Mouse (Mus musculus) CH12.LX (cell line): Measurements from ENCODE around the gene Iqsec3. TPM values are rescaled to one million over a fixed set of nuclear protein-coding genes. Genes with fewer than 3 reads are reported as not detected.

ENCODE experiments used
- DNase-seq: peaks from one replicate; pipeline ENCODE4 v3.0.0-alpha.2; 2013; ENCODE audit errors: extremely low read depth
- H3K27ac ChIP-seq: 2 replicates; pipeline ENCODE4 v1.5.1; 2012; ENCODE audit warnings: low read depth, mild to moderate bottlenecking, control low read depth, moderate library complexity; ENCODE audit not compliant: insufficient read depth
- H3K27me3 ChIP-seq: replicated peaks from 2 replicates; pipeline ENCODE3; 2012; ENCODE audit warnings: inconsistent platforms
- H3K36me3 ChIP-seq, 2 experiments: replicated peaks in 1 of 2; 2 replicates each; pipeline versions ENCODE3 to v1.6.1; 2012; ENCODE audit warnings: inconsistent platforms in 1 of 2, low read length in 1 of 2, mild to moderate bottlenecking in 1 of 2, mixed read lengths in 1 of 2, moderate library complexity in 1 of 2; ENCODE audit not compliant: control insufficient read depth in 1 of 2, insufficient read depth in 1 of 2
- H3K4me1 ChIP-seq, 2 experiments: 2 replicates each; pipeline ENCODE4 v1.6.1; 2012; ENCODE audit warnings: inconsistent platforms in 1 of 2, moderate library complexity in 1 of 2; ENCODE audit not compliant: insufficient read depth in 2 of 2, control insufficient read depth in 1 of 2
- H3K4me2 ChIP-seq: 2 replicates; pipeline ENCODE4 v1.6.1; 2012; ENCODE audit warnings: low read depth, mild to moderate bottlenecking, control low read depth; ENCODE audit not compliant: poor library complexity, insufficient read depth, severe bottlenecking
- H3K4me3 ChIP-seq, 3 experiments: fragments of 150-350 bp in 1 of 3; sonication (generic) in 1 of 3; replicated peaks in 1 of 3; 2 replicates each; pipeline versions ENCODE3 to v1.5.1; 2011 to 2012; ENCODE audit warnings: low read depth in 2 of 3, low read length in 2 of 3, mild to moderate bottlenecking in 2 of 3, moderate library complexity in 2 of 3, control low read depth in 1 of 3, improper control_type of control experiment in 1 of 3, inconsistent platforms in 1 of 3, mixed read lengths in 1 of 3; ENCODE audit not compliant: poor library complexity in 1 of 3
- H3K79me2 ChIP-seq: replicated peaks from 2 replicates; pipeline ENCODE4 v1.6.1; 2012; ENCODE audit warnings: mild to moderate bottlenecking, moderate library complexity; ENCODE audit not compliant: control insufficient read depth, poor library complexity, insufficient read depth, severe bottlenecking; ENCODE audit errors: extremely low read depth
- H3K9ac ChIP-seq: 2 replicates; pipeline ENCODE4 v1.6.1; 2012; ENCODE audit warnings: low read depth, mild to moderate bottlenecking, control low read depth, moderate library complexity; ENCODE audit not compliant: insufficient read depth
- H3K9me3 ChIP-seq: replicated peaks from 2 replicates; pipeline ENCODE3; 2012; ENCODE audit warnings: low read length, inconsistent platforms, mixed read lengths
- E2F4 ChIP-seq: IDR thresholded peaks from 2 replicates; pipeline ENCODE4 v1.6.1; 2011; ENCODE audit warnings: low read depth, low read length, improper control_type of control experiment; ENCODE audit not compliant: insufficient replicate concordance
- EP300 ChIP-seq: IDR thresholded peaks from 2 replicates; pipeline ENCODE4 v1.6.1; 2011; ENCODE audit warnings: low read length, improper control_type of control experiment
- ETS1 ChIP-seq: conservative IDR thresholded peaks from 2 replicates; pipeline ENCODE4 v1.6.1; 2012; ENCODE audit warnings: low read depth, mild to moderate bottlenecking, inconsistent platforms, low read length, improper control_type of control experiment, moderate library complexity
- IRF4 ChIP-seq: IDR thresholded peaks from 2 replicates; pipeline ENCODE4 v1.6.1; 2014; ENCODE audit warnings: low read depth, mild to moderate bottlenecking, inconsistent platforms, low read length, improper control_type of control experiment
- JUND ChIP-seq: conservative IDR thresholded peaks from 2 replicates; pipeline ENCODE4 v1.6.1; 2011; ENCODE audit warnings: low read depth, low read length, improper control_type of control experiment
- KAT2A ChIP-seq: IDR thresholded peaks from 2 replicates; pipeline ENCODE4 v1.6.1; 2012; ENCODE audit warnings: low read length, improper control_type of control experiment, inconsistent platforms; ENCODE audit not compliant: insufficient replicate concordance
- MAX ChIP-seq: IDR thresholded peaks from 2 replicates; pipeline ENCODE4 v1.6.1; 2011; ENCODE audit warnings: low read length, improper control_type of control experiment
- MAZ ChIP-seq: IDR thresholded peaks from 2 replicates; pipeline ENCODE4 v1.6.1; 2012; ENCODE audit warnings: low read depth, mild to moderate bottlenecking, inconsistent platforms, low read length, improper control_type of control experiment, moderate library complexity
- MYC ChIP-seq: IDR thresholded peaks from 2 replicates; pipeline ENCODE4 v1.6.1; 2011; ENCODE audit warnings: low read depth, mild to moderate bottlenecking, improper control_type of control experiment, low read length
- NELFE ChIP-seq: IDR thresholded peaks from 2 replicates; pipeline ENCODE4 v1.6.1; 2011; ENCODE audit warnings: low read depth, low read length, improper control_type of control experiment
- NRF1 ChIP-seq: IDR thresholded peaks from 2 replicates; pipeline ENCODE4 v1.6.1; 2014; ENCODE audit warnings: low read depth, mild to moderate bottlenecking, inconsistent platforms, low read length, improper control_type of control experiment, moderate library complexity
- POLR2AphosphoS2 ChIP-seq: IDR thresholded peaks from 2 replicates; pipeline ENCODE4 v1.6.1; 2011; ENCODE audit warnings: low read depth, low read length, improper control_type of control experiment
- RAD21 ChIP-seq: IDR thresholded peaks from 2 replicates; pipeline ENCODE4 v1.6.1; 2011; ENCODE audit warnings: low read depth, mild to moderate bottlenecking, low read length, improper control_type of control experiment, moderate library complexity
- RCOR1 ChIP-seq: conservative IDR thresholded peaks from 2 replicates; pipeline ENCODE4 v1.6.1; 2012; ENCODE audit warnings: low read depth, mild to moderate bottlenecking, inconsistent platforms, low read length, improper control_type of control experiment
- SMC3 ChIP-seq: IDR thresholded peaks from 2 replicates; pipeline ENCODE4 v1.6.1; 2011; ENCODE audit warnings: low read depth, low read length, improper control_type of control experiment
- TBP ChIP-seq: conservative IDR thresholded peaks from 2 replicates; pipeline ENCODE4 v1.6.1; 2011; ENCODE audit warnings: low read depth, low read length, improper control_type of control experiment
- TCF12 ChIP-seq: IDR thresholded peaks from 2 replicates; pipeline ENCODE4 v1.6.1; 2014; ENCODE audit warnings: low read depth, mild to moderate bottlenecking, inconsistent platforms, low read length, improper control_type of control experiment
- ZKSCAN1 ChIP-seq: IDR thresholded peaks from 2 replicates; pipeline ENCODE4 v1.6.1; 2012; ENCODE audit warnings: low read depth, inconsistent platforms, low read length, improper control_type of control experiment, borderline replicate concordance
- dilution Hi-C: fragments of 300-500 bp; cut with MboI; formaldehyde crosslinking; loops from 2 replicates; pipeline ENCODE4 v1.14.3; 2020; ENCODE audit warnings: low sequenced_read_pairs; ENCODE audit not compliant: extremely low pct_unique_long_range_greater_than_20kb, extremely low pct_ligation_motif_present
- in situ Hi-C: fragments of 300-500 bp; cut with MboI; formaldehyde crosslinking; loops from 3 replicates; pipeline ENCODE4 v1.14.3; 2019; ENCODE audit warnings: low sequenced_read_pairs, low pct_ligation_motif_present, low pct_unique_long_range_greater_than_20kb, mixed read lengths
- polyA plus RNA-seq: library from polyadenylated mRNA; unstranded; fragments of >175 nt; gene quantifications from 2 replicates; pipeline ENCODE4 v1.2.1, GENCODE M21; 2012; ENCODE audit warnings: low read depth; ENCODE audit not compliant: insufficient read length
- total RNA-seq, 2 experiments: library from RNA; depleted of rRNA; stranded (reverse); fragments of 300-350 nt in 1 of 2; fragments of >200 nt in 1 of 2; gene quantifications; 2 replicates each; pipeline ENCODE4 v1.2.3; 2012 to 2014

Iqsec3 gene
- total and polyA plus RNA-seq, 3 experiments, result not detected

GRCm38 (mm10) chr6:121329848-121330508 lies 143.5 kb downstream of the Iqsec3 start:
- Histone ChIP-seq H3K79me2 (no peaks in the 10 kb centered on the region), H3K36me3 (no peaks in the 10 kb centered on the region), H3K9me3 (no peaks in the 10 kb centered on the region), H3K4me1 (peaks cover 5 to 7% of the 10 kb centered on the region in 2 experiments; a peak in 2 of 4 replicates), H3K4me3 (no peak overlapping the region), H3K27ac (no peak overlapping the region), H3K27me3 (peaks cover 62% of the 10 kb centered on the region), H3K9ac (no peak overlapping the region), H3K4me2 (no peak overlapping the region)
- in situ Hi-C loops (loop anchor here (5.0 to 10.0 kb wide), 2 partner anchors 37 to 205 kb away; no protein-coding TSS in a partner anchor), dilution Hi-C loops (no loop called here)
- no peak for DNase-seq
- no peak for TF ChIP-seq ZKSCAN1
- TF ChIP-seq MYC, result no peak
- no peak for TF ChIP-seq JUND
- no peak for TF ChIP-seq MAZ
- TF ChIP-seq TCF12, result no peak
- TF ChIP-seq POLR2AphosphoS2, result no peak
- no peak for TF ChIP-seq KAT2A
- no peak for TF ChIP-seq MAX
- TF ChIP-seq E2F4, result no peak
- TF ChIP-seq NELFE, result no peak

DNA sequence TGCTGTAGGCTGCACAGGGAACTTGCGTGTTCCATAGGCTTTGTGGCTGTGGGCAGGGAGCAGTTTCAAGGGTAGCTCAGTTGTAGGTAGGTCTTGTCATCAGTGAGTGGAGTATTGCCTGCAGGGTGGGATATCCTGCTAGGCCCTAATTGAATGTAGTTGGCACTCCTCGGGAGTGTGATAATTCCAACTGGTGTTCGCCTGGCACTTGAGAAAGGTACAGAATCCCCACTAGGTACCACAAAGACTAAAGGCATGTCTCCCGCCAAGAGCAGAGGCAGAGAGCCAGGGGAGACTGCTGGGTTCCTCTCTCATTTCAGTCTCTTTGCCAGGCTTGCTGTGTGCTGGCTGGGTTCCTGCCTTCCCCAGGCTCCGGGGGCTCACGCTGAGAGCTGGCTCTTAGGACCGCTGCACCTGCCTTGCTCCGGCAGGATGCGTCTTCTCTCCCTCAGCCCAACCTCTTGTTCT lies 145.0 kb downstream of the Iqsec3 start:
- Histone ChIP-seq H3K9ac (no peak overlapping the region), H3K36me3 (no peaks in the 10 kb centered on the region), H3K9me3 (no peaks in the 10 kb centered on the region), H3K27ac (no peak overlapping the region), H3K27me3 (peaks cover 73% of the 10 kb centered on the region), H3K4me2 (no peak overlapping the region), H3K79me2 (no peaks in the 10 kb centered on the region), H3K4me1 (peaks cover 5 to 7% of the 10 kb centered on the region in 2 experiments; a peak in 2 of 4 replicates), H3K4me3 (no peak overlapping the region)
- TF ChIP-seq NRF1 (no peak), EP300 (no peak), TBP (no peak), ETS1 (no peak), MYC (no peak), RAD21 (no peak), KAT2A (no peak), TCF12 (no peak), IRF4 (no peak), SMC3 (no peak), RCOR1 (no peak)
- no peak for DNase-seq
- dilution Hi-C loops, result no loop called here
- in situ Hi-C loops, result no loop called here
